Mouse (Mus musculus): ENCODE results near the gene Gja8. TPM values are rescaled to one million over a fixed set of nuclear protein-coding genes. Genes with fewer than 3 reads are reported as not detected.

Gene Gja8
- 0.04 and 0.05 TPM in 2 replicates for polyA plus RNA-seq (2015; fragmentation: Nextera tagmentation; extraction: Ambion mirVana)

DNA sequence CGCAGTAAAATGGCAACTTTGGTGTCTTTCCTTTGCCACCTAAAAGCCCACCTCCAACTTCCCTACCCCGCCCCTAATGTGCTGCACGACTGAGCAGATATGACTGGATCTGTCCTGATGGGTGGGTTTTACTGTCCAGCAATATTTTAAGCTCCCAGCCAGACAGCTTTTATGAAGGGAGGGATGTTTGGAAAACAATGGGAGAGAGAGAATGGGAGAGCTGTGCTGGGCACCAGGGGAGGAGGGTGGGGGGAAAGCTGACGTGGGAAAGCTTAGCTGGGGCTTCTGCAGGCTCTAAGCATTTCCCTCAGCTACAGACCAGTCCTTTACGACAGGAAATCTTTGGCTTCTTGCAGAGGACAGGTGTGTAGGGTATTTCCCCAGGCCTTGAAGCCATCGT, at the start of gene Gja8:
Gene Gja8, minus strand, starts transcription at position 101 of the 400 bp plus-strand sequence.
- no peaks in the 10 kb centered on the region for H3K27me3 ChIP-seq (replicated peaks)
- H3K4me3 ChIP-seq = no peak within 1 kb of the TSS
- 64% methylated on average over 6 of the region's 6 CpGs for WGBS
- H3K4me1 ChIP-seq = peaks cover 1% of the 10 kb centered on the region; the same call in 1 of the 2 replicates
- H3K9me3 ChIP-seq = no peaks in the 10 kb centered on the region
- ATAC-seq (replicated peaks) = no peak
- no peak within 1 kb of the TSS for H3K27ac ChIP-seq
- no peak within 1 kb of the TSS for H3K4me2 ChIP-seq
- H3K9ac ChIP-seq = no peak within 1 kb of the TSS
- no peaks in the 10 kb centered on the region for H3K36me3 ChIP-seq (replicated peaks)

DNA sequence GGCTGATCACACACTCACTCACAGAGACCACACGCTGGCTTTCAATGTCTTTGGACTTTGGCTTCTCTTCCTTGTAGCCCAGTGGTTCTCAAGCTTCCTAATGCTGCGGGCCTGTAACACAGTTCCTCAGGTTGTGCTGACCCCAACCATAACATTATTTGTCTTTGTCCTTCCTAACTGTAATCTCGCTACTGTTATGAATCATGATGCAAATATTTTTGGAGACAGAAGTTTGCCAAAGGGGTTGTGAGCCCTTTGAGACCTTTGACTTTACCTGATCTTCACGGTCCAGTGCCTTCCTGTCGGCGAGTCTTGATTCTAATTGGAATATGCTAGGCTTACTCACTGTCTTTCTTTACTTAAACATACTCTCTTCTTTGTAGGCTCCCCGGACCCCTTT, 48.6 kb upstream of the Gja8 start:
- no peak for ATAC-seq (replicated peaks)
- WGBS = 86% methylated on average over 7 of the region's 7 CpGs
- H3K9ac ChIP-seq = no peak overlapping the region
- no peaks in the 10 kb centered on the region for H3K36me3 ChIP-seq (replicated peaks)
- no peaks in the 10 kb centered on the region for H3K4me1 ChIP-seq
- no peak overlapping the region for H3K4me2 ChIP-seq
- no peaks in the 10 kb centered on the region for H3K9me3 ChIP-seq
- H3K27me3 ChIP-seq (replicated peaks) = no peaks in the 10 kb centered on the region
- no peak overlapping the region for H3K4me3 ChIP-seq
- no peak overlapping the region for H3K27ac ChIP-seq

DNA sequence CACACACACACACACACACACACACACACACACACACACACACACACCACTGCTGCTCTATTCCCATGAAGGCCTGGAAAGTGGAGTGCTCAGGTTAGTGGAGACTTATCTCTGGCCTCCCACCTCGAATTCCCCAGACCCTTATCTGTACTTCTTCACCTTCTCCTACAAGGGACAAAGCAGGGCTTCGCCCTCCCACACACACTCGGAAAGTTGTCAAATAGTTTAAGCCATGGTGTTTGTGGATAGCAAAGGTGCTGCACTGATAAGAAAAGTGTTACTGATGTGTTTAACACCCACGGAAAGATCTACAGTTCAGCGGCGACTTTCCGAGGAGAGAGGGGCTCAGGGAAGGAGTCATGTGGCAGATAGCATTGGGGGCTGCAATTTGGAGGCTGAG, 45.2 kb upstream of the Gja8 start:
- no peaks in the 10 kb centered on the region for H3K27me3 ChIP-seq (replicated peaks)
- no peak overlapping the region for H3K4me3 ChIP-seq
- no peak for ATAC-seq (replicated peaks)
- no peaks in the 10 kb centered on the region for H3K36me3 ChIP-seq (replicated peaks)
- H3K4me2 ChIP-seq = no peak overlapping the region
- no peak overlapping the region for H3K27ac ChIP-seq
- no peak overlapping the region for H3K9ac ChIP-seq
- no peaks in the 10 kb centered on the region for H3K4me1 ChIP-seq
- 76% methylated on average over 7 of the region's 7 CpGs for WGBS
- H3K9me3 ChIP-seq = no peaks in the 10 kb centered on the region

DNA sequence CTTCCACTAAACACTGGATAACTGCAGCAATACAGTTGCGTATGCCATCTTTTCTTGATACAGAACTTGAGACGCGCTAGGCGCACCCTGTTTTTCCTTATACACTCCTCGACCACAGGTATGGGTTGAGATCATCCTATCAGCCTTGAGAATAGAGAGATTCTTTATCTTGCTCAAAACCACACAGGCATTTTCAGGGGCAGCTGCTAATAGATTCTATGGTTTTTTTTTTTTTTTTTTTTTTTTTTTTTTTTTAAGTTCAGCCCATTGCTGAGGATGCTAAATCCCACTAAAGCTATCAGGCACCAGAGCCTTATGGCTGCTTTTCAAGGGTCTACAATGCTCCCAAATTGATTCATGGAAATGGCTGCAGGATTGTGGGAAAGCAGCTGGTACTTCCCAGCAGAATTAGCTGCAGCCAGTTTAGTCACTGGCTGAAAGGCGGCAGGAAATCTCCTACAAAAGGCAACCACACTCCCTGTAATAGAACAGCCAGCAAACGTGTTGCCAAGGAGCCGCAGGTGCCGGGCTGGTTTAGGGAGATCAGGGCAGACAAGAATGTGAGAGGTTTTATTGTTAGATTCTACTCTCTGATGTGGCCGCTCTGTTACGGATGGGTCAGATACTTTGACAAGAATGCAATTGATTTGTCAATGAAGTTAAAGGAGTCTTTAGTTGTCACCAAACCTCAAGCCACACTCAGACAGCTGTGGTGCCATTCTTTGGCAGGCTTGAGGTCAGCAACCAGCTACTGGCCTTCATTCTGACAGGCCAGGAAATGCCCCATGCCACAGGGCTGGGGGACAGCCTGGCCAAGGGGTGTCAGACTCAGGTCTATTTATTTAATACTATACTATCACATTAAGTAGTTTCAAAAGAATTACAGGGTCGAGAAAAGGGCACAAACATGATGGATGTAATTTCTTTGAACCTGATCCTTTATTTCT, 37.5 kb upstream of the Gja8 start:
- Histone ChIP-seq H3K9ac (no peak overlapping the region), H3K4me2 (no peak overlapping the region), H3K4me1 (peaks cover 8% of the 10 kb centered on the region; the same call in 1 of the 2 replicates), H3K27me3 (replicated peaks) (no peaks in the 10 kb centered on the region), H3K27ac (0 out of 2 replicates have a peak overlapping the region, but pooled peaks have one; percentile 4), H3K4me3 (no peak overlapping the region), H3K9me3 (no peaks in the 10 kb centered on the region), H3K36me3 (replicated peaks) (no peaks in the 10 kb centered on the region)
- ATAC-seq (replicated peaks) = peak; percentile 48; the same call in 1 of the 2 replicates
- WGBS = 43% methylated on average over 12 of the region's 12 CpGs

DNA sequence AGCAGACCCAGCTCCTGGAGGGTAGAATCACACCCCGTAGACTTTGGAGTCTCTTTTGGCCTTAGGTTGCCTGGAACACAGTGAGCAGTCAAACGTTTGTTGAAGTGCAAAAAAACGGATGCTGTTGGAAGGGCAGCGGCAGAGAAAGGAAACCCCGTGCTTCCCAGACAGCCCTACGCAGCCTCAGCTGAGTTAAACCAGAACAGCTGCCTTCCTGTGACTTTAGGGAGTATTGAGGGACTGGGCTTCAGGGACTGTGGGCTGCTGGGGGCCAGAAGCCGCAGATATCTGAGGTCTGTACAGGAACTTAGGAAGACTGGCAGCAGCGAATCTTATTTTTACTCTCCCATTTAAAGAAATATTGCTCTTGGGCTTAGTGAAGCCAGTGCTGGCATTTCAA, 34.8 kb upstream of the Gja8 start:
- Histone ChIP-seq H3K36me3 (replicated peaks) (no peaks in the 10 kb centered on the region), H3K9ac (no peak overlapping the region), H3K4me3 (no peak overlapping the region), H3K27ac (no peak overlapping the region), H3K27me3 (replicated peaks) (no peaks in the 10 kb centered on the region), H3K4me2 (no peak overlapping the region), H3K9me3 (no peaks in the 10 kb centered on the region), H3K4me1 (peaks cover 8% of the 10 kb centered on the region; the same call in 1 of the 2 replicates)
- ATAC-seq (replicated peaks) = no peak
- WGBS = 62% methylated on average over 8 of the region's 8 CpGs

DNA sequence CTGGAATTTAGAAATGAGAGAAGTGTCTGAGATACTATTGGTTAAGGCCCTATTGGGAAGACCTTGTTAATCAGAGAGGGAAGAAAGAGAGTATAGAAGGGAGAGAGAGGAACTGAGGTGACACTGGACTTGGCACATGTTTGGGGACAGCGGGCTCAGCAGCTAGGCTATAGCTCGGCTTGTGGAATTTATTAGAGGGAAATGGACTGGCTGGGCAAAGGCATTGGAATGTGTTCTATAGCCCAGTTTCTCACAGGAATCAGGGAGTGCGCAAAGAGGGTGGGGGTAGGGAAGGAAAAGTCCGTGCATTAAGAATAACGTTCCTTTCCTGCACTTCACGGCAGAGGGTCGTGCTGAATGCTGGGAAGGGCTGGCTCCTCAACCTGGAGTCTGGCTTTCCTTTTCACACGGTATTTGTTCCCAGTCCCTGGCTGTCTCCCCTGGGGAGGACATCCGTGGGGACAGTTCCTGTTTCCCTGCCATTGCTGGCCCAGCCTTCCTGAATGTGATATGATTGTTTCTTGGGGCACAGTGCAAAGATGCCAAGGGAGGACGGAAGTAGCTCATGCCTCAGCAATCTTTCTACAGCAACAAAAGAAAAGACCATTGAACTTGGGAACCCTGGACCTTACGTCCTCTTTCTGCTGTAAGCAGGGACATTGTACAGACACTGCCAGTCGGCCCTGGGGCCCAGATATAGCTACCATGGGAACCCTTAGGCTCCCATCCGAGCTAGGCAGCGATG, 27.8 kb upstream of the Gja8 start:
- H3K4me1 ChIP-seq = no peaks in the 10 kb centered on the region
- H3K27me3 ChIP-seq (replicated peaks) = no peaks in the 10 kb centered on the region
- WGBS = 62% methylated on average over 14 of the region's 14 CpGs
- H3K27ac ChIP-seq = no peak overlapping the region
- no peak for ATAC-seq (replicated peaks)
- no peaks in the 10 kb centered on the region for H3K9me3 ChIP-seq
- H3K4me3 ChIP-seq = no peak overlapping the region
- no peak overlapping the region for H3K9ac ChIP-seq
- H3K36me3 ChIP-seq (replicated peaks) = no peaks in the 10 kb centered on the region
- no peak overlapping the region for H3K4me2 ChIP-seq

DNA sequence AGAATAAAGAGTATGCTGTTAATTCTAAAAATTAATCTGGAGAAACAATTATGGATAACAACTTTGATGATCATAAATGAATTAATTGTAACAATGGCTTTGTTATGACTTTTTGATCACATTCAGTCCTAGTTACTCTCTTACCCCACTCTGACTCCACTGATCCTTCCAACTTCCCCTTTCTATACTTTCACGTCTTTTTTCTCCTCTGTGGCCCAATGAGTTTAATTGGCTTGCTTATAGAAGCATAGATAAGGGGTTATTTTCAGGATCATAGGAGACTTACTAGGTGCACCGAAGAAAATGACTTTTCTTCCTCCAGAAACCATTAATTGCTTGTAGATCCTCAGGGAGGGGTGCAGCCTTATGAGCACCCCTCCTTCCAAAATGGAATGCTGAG, 16.9 kb upstream of the Gja8 start:
- no peaks in the 10 kb centered on the region for H3K36me3 ChIP-seq (replicated peaks)
- H3K9me3 ChIP-seq = no peaks in the 10 kb centered on the region
- no peaks in the 10 kb centered on the region for H3K27me3 ChIP-seq (replicated peaks)
- H3K4me2 ChIP-seq = no peak overlapping the region
- 92% methylated on average over 2 of the region's 2 CpGs for WGBS
- peaks cover 9% of the 10 kb centered on the region for H3K4me1 ChIP-seq
- no peak overlapping the region for H3K4me3 ChIP-seq
- no peak for ATAC-seq (replicated peaks)
- H3K27ac ChIP-seq = no peak overlapping the region
- H3K9ac ChIP-seq = no peak overlapping the region

DNA sequence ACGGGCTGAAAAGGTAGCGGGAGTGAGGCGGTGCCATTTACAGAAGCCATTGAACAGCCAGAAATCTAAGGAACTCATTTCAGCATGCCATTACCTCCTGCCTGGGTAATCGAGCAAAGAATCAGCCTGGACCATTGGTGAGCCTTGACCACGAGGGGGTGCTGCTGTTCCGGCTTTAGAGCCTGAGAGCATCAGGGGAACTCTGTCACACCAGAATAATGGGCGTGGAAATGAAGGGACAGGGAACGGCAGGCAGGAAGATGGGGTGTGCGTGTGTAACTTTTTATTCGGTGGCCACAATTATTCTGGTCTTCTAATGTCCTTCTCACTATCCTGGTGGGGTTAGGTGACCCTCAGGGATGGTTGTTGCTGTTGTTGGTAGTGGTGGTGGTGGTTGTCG, 12.9 kb upstream of the Gja8 start:
- no peak overlapping the region for H3K27ac ChIP-seq
- no peaks in the 10 kb centered on the region for H3K36me3 ChIP-seq (replicated peaks)
- H3K9me3 ChIP-seq = no peaks in the 10 kb centered on the region
- ATAC-seq (replicated peaks) = peak; percentile 80
- H3K4me2 ChIP-seq = peak overlapping the region; percentile 40
- H3K4me1 ChIP-seq = peaks cover 16% of the 10 kb centered on the region
- H3K9ac ChIP-seq = no peak overlapping the region
- peaks cover 6% of the 10 kb centered on the region; the same call in 1 of the 2 replicates for H3K27me3 ChIP-seq (replicated peaks)
- peak overlapping the region; percentile 19; the same call in 1 of the 2 replicates for H3K4me3 ChIP-seq
- WGBS = 5% methylated on average over 11 of the region's 11 CpGs

DNA sequence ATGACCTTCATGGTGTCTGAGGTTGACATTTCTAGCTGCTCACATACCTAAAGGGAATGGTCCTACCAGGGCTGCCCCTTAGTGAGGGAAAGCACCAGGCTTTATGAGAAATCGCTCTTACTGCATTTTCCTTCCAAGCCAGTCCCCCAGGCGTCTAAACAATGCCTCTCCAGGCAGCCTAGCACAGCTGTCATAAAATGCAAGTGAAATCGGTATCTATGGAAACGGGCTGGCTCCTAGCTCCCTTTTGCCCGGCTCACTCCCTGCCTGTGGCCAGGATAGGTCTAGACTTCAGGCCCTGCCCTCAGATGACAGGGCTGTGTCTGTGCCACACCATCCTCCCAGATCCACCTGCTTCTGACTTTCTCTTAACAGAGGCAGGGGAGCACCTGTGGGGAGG, 11.8 kb upstream of the Gja8 start:
- no peaks in the 10 kb centered on the region for H3K9me3 ChIP-seq
- H3K36me3 ChIP-seq (replicated peaks) = no peaks in the 10 kb centered on the region
- 9% methylated on average over 5 of the region's 5 CpGs for whole genome bisulfite sequencing
- peaks cover 6% of the 10 kb centered on the region; the same call in 1 of the 2 replicates for H3K27me3 ChIP-seq (replicated peaks)
- peak overlapping the region; percentile 35; the same call in 1 of the 2 replicates for H3K27ac ChIP-seq
- H3K4me3 ChIP-seq = no peak overlapping the region
- H3K9ac ChIP-seq = no peak overlapping the region
- peaks cover 16% of the 10 kb centered on the region for H3K4me1 ChIP-seq
- ATAC-seq (replicated peaks) = peak; percentile 88
- peak overlapping the region; percentile 9; the same call in 1 of the 2 replicates for H3K4me2 ChIP-seq

DNA sequence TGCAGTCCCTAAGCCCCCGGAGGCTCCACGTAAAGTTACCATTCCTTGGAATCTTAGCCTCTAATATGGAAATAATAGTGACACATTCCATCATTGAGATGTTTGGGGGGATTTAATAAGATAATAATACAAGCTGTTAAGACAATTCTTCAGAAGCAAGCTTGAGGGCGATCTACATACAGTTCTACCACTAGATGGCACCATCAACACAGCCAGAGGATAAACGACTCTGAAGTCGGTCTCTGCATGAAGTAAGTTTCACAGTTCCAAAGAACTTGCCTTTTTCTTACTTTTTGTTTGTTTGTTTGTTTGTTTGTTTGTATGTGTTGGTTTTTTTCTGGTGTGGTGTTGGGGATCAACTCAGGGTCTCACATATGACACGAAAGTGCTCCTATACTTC, 10.4 kb upstream of the Gja8 start:
- peaks cover 17% of the 10 kb centered on the region for H3K4me1 ChIP-seq
- H3K27me3 ChIP-seq (replicated peaks) = peaks cover 6% of the 10 kb centered on the region; the same call in 1 of the 2 replicates
- no peak overlapping the region for H3K27ac ChIP-seq
- 12% methylated on average over 6 of the region's 6 CpGs for WGBS
- H3K9ac ChIP-seq = no peak overlapping the region
- no peaks in the 10 kb centered on the region for H3K36me3 ChIP-seq (replicated peaks)
- H3K4me2 ChIP-seq = no peak overlapping the region
- H3K9me3 ChIP-seq = no peaks in the 10 kb centered on the region
- no peak for ATAC-seq (replicated peaks)
- no peak overlapping the region for H3K4me3 ChIP-seq

DNA sequence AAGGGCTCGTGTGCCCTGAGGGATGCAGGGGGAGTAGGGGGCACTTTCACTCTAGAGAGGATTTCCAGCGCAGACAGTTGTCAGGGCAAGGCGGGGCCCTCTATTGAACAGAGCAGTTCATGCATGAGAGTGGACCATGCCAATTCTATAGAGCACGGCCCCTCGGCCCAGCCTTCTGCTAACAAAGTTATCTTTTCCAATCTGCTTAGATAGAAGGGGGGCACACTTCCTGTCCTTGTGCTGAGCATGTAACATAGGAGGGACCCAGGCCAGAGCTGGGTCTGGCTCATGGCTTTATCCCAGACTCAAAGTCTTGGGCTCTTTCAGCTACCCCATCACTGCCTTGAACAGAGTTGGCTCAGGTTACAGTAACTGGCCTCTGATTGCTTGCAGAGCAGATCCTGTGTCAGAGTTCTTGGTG, 5.5 kb upstream of the Gja8 start:
- no peak overlapping the region for H3K4me2 ChIP-seq
- no peak overlapping the region for H3K27ac ChIP-seq
- ATAC-seq (replicated peaks) = no peak
- no peak overlapping the region for H3K9ac ChIP-seq
- peaks cover 6% of the 10 kb centered on the region; the same call in 1 of the 2 replicates for H3K4me1 ChIP-seq
- WGBS = 14% methylated on average over 5 of the region's 5 CpGs
- H3K9me3 ChIP-seq = no peaks in the 10 kb centered on the region
- peaks cover 6% of the 10 kb centered on the region; the same call in 1 of the 2 replicates for H3K27me3 ChIP-seq (replicated peaks)
- no peak overlapping the region for H3K4me3 ChIP-seq
- no peaks in the 10 kb centered on the region for H3K36me3 ChIP-seq (replicated peaks)

DNA sequence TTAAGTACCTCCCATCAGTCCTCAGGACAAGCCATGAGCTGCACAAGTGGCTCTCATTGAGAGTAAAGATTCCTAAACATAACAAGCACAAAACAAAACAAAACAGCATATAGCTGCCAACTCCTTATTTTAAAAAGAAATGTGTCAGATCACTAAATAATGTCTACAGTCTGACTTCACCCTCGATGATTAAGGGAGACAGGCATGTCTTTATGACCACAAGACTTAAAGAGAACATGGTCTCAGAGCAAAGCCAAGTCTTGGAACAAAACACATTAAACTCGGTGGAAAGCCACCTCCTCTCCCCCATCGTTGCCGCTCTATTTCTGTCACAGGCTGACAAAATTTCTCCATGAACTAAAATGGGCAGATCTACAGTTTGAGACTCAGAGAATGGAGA, 1.2 kb downstream of the Gja8 start:
- Histone ChIP-seq H3K4me3 (no peak overlapping the region), H3K9me3 (no peaks in the 10 kb centered on the region), H3K27me3 (replicated peaks) (no peaks in the 10 kb centered on the region), H3K4me1 (no peaks in the 10 kb centered on the region), H3K36me3 (replicated peaks) (no peaks in the 10 kb centered on the region), H3K9ac (no peak overlapping the region), H3K27ac (no peak overlapping the region), H3K4me2 (no peak overlapping the region)
- WGBS = 89% methylated on average over 4 of the region's 4 CpGs
- no peak for ATAC-seq (replicated peaks)
